Mouse (Mus musculus): ENCODE data around the gene Blzf1. TPM values are rescaled to one million over a fixed set of nuclear protein-coding genes. Genes with fewer than 3 reads are reported as not detected.

Blzf1 gene
- polyA plus RNA-seq, 1 experiment from 2014 or later: 23.5 TPM

GRCm38 (mm10) chr1:164287406-164287805 is 19.9 kb downstream of the Blzf1 start:
- Histone ChIP-seq H3K4me1 (replicated peaks; ENCODE audit: control insufficient read depth, insufficient read depth, low read length) (no peaks in the 10 kb centered on the region), H3K4me3 (ENCODE audit: low read depth, low read length) (no peak overlapping the region), H3K27ac (ENCODE audit: low read depth) (no peak overlapping the region), H3K9ac (ENCODE audit: low read length) (no peak overlapping the region), H3K4me2 (ENCODE audit: low read length) (no peak overlapping the region), H3K36me3 (ENCODE audit: control insufficient read depth, insufficient read depth, low read length) (peaks cover 25% of the 10 kb centered on the region), H3K27me3 (replicated peaks; ENCODE audit: control insufficient read depth, insufficient read depth, low read length) (no peaks in the 10 kb centered on the region), H3K9me3 (ENCODE audit: control insufficient read depth, low read length) (no peaks in the 10 kb centered on the region)
- WGBS: 72% methylated on average over 15 of the region's 15 CpGs
- ATAC-seq (replicated peaks; ENCODE audit: low FRiP score, low TSS enrichment, low read depth) (no peak), DNase-seq (ENCODE audit: low spot score) (no peak)

GRCm38 (mm10) chr1:164284007-164284406 is 23.3 kb downstream of the Blzf1 start:
- Histone ChIP-seq H3K4me1 (replicated peaks; ENCODE audit: control insufficient read depth, insufficient read depth, low read length) (no peaks in the 10 kb centered on the region), H3K4me3 (ENCODE audit: low read depth, low read length) (no peak overlapping the region), H3K4me2 (ENCODE audit: low read length) (no peak overlapping the region), H3K9ac (ENCODE audit: low read length) (no peak overlapping the region), H3K27ac (ENCODE audit: low read depth) (no peak overlapping the region), H3K36me3 (ENCODE audit: control insufficient read depth, insufficient read depth, low read length) (0 out of 2 replicates have a peak, but pooled peaks cover 3% of the 10 kb centered on the region), H3K27me3 (replicated peaks; ENCODE audit: control insufficient read depth, insufficient read depth, low read length) (no peaks in the 10 kb centered on the region), H3K9me3 (ENCODE audit: control insufficient read depth, low read length) (no peaks in the 10 kb centered on the region)
- WGBS: 91% methylated on average over 3 of the region's 3 CpGs
- DNase-seq (ENCODE audit: low spot score): no peak
- no peak for ATAC-seq (replicated peaks; ENCODE audit: low FRiP score, low TSS enrichment, low read depth)

DNA sequence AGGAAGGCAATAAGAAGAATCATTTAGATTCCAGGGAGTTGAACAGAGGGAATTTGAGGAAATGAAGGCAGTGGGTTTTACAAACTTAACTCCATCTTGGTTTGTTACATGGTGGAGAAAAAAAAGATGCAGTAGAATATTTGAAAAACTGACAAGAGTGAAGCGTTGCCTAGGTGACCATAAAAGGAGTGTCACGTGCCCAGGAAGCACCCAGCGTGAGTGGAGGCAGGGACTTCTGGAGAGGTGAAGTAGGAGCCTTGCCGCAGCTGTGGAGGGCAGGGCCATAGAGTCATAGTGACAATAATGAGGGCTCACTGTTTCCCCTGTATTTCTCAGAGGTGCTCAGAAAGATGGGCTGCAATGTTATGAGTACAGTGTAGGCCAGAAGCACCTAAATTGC is 28.0 kb downstream of the Blzf1 start:
- WGBS: 66% methylated on average over 4 of the region's 4 CpGs
- Histone ChIP-seq H3K9ac (ENCODE audit: low read length) (no peak overlapping the region), H3K4me3 (ENCODE audit: low read depth, low read length) (no peak overlapping the region), H3K4me1 (replicated peaks; ENCODE audit: control insufficient read depth, insufficient read depth, low read length) (no peaks in the 10 kb centered on the region), H3K27me3 (replicated peaks; ENCODE audit: control insufficient read depth, insufficient read depth, low read length) (no peaks in the 10 kb centered on the region), H3K9me3 (ENCODE audit: control insufficient read depth, low read length) (no peaks in the 10 kb centered on the region), H3K27ac (ENCODE audit: low read depth) (no peak overlapping the region), H3K4me2 (ENCODE audit: low read length) (no peak overlapping the region), H3K36me3 (ENCODE audit: control insufficient read depth, insufficient read depth, low read length) (0 out of 2 replicates have a peak, but pooled peaks cover 3% of the 10 kb centered on the region)
- DNase-seq (ENCODE audit: low spot score): no peak
- no peak for ATAC-seq (replicated peaks; ENCODE audit: low FRiP score, low TSS enrichment, low read depth)

DNA sequence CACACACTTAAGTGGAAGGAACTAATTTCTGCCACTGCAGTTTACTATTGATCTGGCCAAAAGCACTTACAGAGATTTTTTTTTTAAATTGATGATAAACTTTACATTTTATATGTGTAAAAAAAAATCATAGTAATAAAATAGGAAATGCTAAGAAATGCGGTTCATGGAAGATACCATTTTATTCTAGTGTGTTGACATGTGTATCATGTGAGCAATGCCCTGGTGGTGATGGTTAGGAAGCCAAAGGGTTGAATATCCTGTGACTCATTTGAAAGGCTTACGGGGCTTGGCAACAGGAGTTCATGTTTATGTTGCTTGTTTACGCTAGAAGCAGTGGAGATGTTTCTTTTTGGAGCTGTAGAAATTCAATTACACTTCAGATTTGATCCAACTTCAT is 30.7 kb downstream of the Blzf1 start:
- Histone ChIP-seq H3K9ac (ENCODE audit: low read length) (no peak overlapping the region), H3K36me3 (ENCODE audit: control insufficient read depth, insufficient read depth, low read length) (0 out of 2 replicates have a peak, but pooled peaks cover 3% of the 10 kb centered on the region), H3K4me3 (ENCODE audit: low read depth, low read length) (no peak overlapping the region), H3K27me3 (replicated peaks; ENCODE audit: control insufficient read depth, insufficient read depth, low read length) (no peaks in the 10 kb centered on the region), H3K4me1 (replicated peaks; ENCODE audit: control insufficient read depth, insufficient read depth, low read length) (no peaks in the 10 kb centered on the region), H3K27ac (ENCODE audit: low read depth) (no peak overlapping the region), H3K4me2 (ENCODE audit: low read length) (no peak overlapping the region), H3K9me3 (ENCODE audit: control insufficient read depth, low read length) (no peaks in the 10 kb centered on the region)
- WGBS: 83% methylated on average over 3 of the region's 3 CpGs
- DNase-seq (ENCODE audit: low spot score) (no peak), ATAC-seq (replicated peaks; ENCODE audit: low FRiP score, low TSS enrichment, low read depth) (no peak)

DNA sequence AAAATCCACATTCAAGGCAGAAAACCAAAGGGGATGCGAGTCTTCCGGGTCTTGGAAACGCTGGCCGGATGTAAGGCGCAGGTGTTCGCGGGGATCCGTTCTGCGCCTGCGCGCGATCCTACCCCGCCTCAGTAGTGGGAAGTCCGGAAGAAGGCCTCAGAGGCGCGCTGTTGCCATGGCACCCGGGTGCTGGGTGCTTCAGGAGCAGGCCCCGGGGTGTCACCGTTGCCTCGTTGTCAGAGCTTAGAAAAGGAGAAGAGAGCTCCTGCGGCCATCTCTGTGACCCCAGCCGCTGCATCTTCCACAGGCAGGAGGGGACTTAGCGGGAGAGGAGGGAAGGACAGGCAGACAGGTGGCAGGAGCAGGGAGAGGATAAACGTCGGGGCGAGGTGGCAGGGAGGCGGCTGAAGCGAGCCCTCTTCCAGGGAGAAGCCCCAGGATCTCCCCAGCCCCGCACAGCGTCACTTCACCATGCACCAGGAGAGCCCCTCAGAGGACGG is 31.8 kb downstream of the Blzf1 start, which contains the start of gene Ccdc181:
Gene Ccdc181, plus strand, starts transcription at position 131 of the 500 bp plus-strand sequence.
- peak; percentile 99 for ATAC-seq (replicated peaks; ENCODE audit: low FRiP score, low TSS enrichment, low read depth)
- H3K4me2 ChIP-seq (ENCODE audit: low read length): peak within 1 kb of the TSS; percentile 83
- H3K27ac ChIP-seq (ENCODE audit: low read depth): no peak within 1 kb of the TSS
- H3K27me3 ChIP-seq (replicated peaks; ENCODE audit: control insufficient read depth, insufficient read depth, low read length): no peaks in the 10 kb centered on the region
- under 1% methylated on average over 31 of the region's 31 CpGs for WGBS
- H3K36me3 ChIP-seq (ENCODE audit: control insufficient read depth, insufficient read depth, low read length): 0 out of 2 replicates have a peak, but pooled peaks cover under 1% of the 10 kb centered on the region
- peak within 1 kb of the TSS; percentile 48 for H3K9ac ChIP-seq (ENCODE audit: low read length)
- peak within 1 kb of the TSS; percentile 59 for H3K4me3 ChIP-seq (ENCODE audit: low read depth, low read length)
- DNase-seq (ENCODE audit: low spot score): peak; percentile 92
- no peaks in the 10 kb centered on the region for H3K4me1 ChIP-seq (replicated peaks; ENCODE audit: control insufficient read depth, insufficient read depth, low read length)
- no peaks in the 10 kb centered on the region for H3K9me3 ChIP-seq (ENCODE audit: control insufficient read depth, low read length)

DNA sequence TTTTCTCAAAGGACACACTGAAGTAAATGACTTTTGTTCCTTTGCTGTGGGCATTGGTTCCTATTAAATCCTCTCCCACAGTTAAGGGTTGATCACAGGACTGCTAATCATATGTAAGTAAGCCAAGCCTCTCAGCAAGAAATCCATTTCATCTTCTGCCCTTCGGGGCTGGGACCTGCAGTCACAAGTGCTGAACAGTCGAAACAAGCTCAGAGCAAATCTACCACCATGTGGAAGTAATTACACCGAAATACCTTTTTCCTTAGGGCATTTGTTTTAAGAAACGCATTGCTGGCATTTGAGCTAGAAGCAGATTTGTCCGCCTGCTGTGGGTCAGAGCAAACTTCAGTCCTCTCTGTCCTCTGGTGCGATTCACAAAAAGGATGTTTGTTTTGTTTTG is 33.6 kb downstream of the Blzf1 start:
- no peaks in the 10 kb centered on the region for H3K4me1 ChIP-seq (replicated peaks; ENCODE audit: control insufficient read depth, insufficient read depth, low read length)
- H3K27ac ChIP-seq (ENCODE audit: low read depth): no peak overlapping the region
- no peaks in the 10 kb centered on the region for H3K36me3 ChIP-seq (ENCODE audit: control insufficient read depth, insufficient read depth, low read length)
- DNase-seq (ENCODE audit: low spot score): no peak
- ATAC-seq (replicated peaks; ENCODE audit: low FRiP score, low TSS enrichment, low read depth): no peak
- H3K9me3 ChIP-seq (ENCODE audit: control insufficient read depth, low read length): no peaks in the 10 kb centered on the region
- H3K4me3 ChIP-seq (ENCODE audit: low read depth, low read length): no peak overlapping the region
- H3K9ac ChIP-seq (ENCODE audit: low read length): no peak overlapping the region
- no peaks in the 10 kb centered on the region for H3K27me3 ChIP-seq (replicated peaks; ENCODE audit: control insufficient read depth, insufficient read depth, low read length)
- 74% methylated on average over 6 of the region's 6 CpGs for WGBS
- H3K4me2 ChIP-seq (ENCODE audit: low read length): no peak overlapping the region

GRCm38 (mm10) chr1:164270941-164271340 is 36.3 kb downstream of the Blzf1 start:
- ATAC-seq (replicated peaks; ENCODE audit: low FRiP score, low TSS enrichment, low read depth) (no peak), DNase-seq (ENCODE audit: low spot score) (no peak)
- Histone ChIP-seq H3K27me3 (replicated peaks; ENCODE audit: control insufficient read depth, insufficient read depth, low read length) (no peaks in the 10 kb centered on the region), H3K9me3 (ENCODE audit: control insufficient read depth, low read length) (no peaks in the 10 kb centered on the region), H3K4me1 (replicated peaks; ENCODE audit: control insufficient read depth, insufficient read depth, low read length) (no peaks in the 10 kb centered on the region), H3K4me2 (ENCODE audit: low read length) (no peak overlapping the region), H3K36me3 (ENCODE audit: control insufficient read depth, insufficient read depth, low read length) (no peaks in the 10 kb centered on the region), H3K27ac (ENCODE audit: low read depth) (no peak overlapping the region), H3K4me3 (ENCODE audit: low read depth, low read length) (no peak overlapping the region), H3K9ac (ENCODE audit: low read length) (no peak overlapping the region)
- 87% methylated on average over 7 of the region's 7 CpGs for WGBS

GRCm38 (mm10) chr1:164261553-164261952 is 45.7 kb downstream of the Blzf1 start:
- Histone ChIP-seq H3K4me3 (ENCODE audit: low read depth, low read length) (no peak overlapping the region), H3K9ac (ENCODE audit: low read length) (no peak overlapping the region), H3K36me3 (ENCODE audit: control insufficient read depth, insufficient read depth, low read length) (peaks cover 37% of the 10 kb centered on the region), H3K4me2 (ENCODE audit: low read length) (no peak overlapping the region), H3K4me1 (replicated peaks; ENCODE audit: control insufficient read depth, insufficient read depth, low read length) (no peaks in the 10 kb centered on the region), H3K9me3 (ENCODE audit: control insufficient read depth, low read length) (no peaks in the 10 kb centered on the region), H3K27ac (ENCODE audit: low read depth) (no peak overlapping the region), H3K27me3 (replicated peaks; ENCODE audit: control insufficient read depth, insufficient read depth, low read length) (no peaks in the 10 kb centered on the region)
- no peak for DNase-seq (ENCODE audit: low spot score)
- ATAC-seq (replicated peaks; ENCODE audit: low FRiP score, low TSS enrichment, low read depth): no peak
- 88% methylated on average over 7 of the region's 7 CpGs for WGBS

All from intestine, embryonic 14.5 days (tissue).